Mouse (Mus musculus) thymus, postnatal 0 days (tissue): ENCODE results near the gene Sfxn4. TPM values are rescaled to one million over a fixed set of nuclear protein-coding genes. Genes with fewer than 3 reads are reported as not detected.

Source experiments
- polyA plus RNA-seq: library from polyadenylated mRNA; unstranded; fragments of >200 nt; fragmentation: Nextera tagmentation; extraction: Ambion mirVana; gene quantifications from 2 replicates; pipeline ENCODE4 v1.2.1, GENCODE M21; 2015

Sfxn4 gene
- polyA plus RNA-seq, 1 experiment from 2014 or later, result 4.3 TPM

Other genes starting within 250 kb of the Sfxn4 start
- 1.8 and 1.9 TPM in 2 replicates for gene Nanos1, start 105.5 kb downstream of the Sfxn4 start, polyA plus RNA-seq
- gene Eif3a, start 70.8 kb downstream of the Sfxn4 start, polyA plus RNA-seq, result 96.9 and 100 TPM in 2 replicates
- gene Fam45a, start 49.9 kb downstream of the Sfxn4 start, polyA plus RNA-seq, result 23.6 and 25.5 TPM in 2 replicates
- gene Prdx3, start 13.1 kb upstream of the Sfxn4 start, polyA plus RNA-seq, result 120 and 131 TPM in 2 replicates
- gene Grk5, start 28.3 kb upstream of the Sfxn4 start, polyA plus RNA-seq, result 2.6 and 2.8 TPM in 2 replicates